Mouse (Mus musculus) right cerebral cortex, postnatal 14 days (tissue): ENCODE measurements around the gene Csnk1g2.

ENCODE experiments used
- DNase-seq: peaks from one replicate; pipeline ENCODE4 v3.0.0; 2022

Csnk1g2 gene

GRCm38 (mm10) chr10:80622661-80623456, at the start of gene Csnk1g2:
Gene Csnk1g2, plus strand, starts transcription at chr10:80622838.
- DNase-seq, result peak; percentile 69

DNA sequence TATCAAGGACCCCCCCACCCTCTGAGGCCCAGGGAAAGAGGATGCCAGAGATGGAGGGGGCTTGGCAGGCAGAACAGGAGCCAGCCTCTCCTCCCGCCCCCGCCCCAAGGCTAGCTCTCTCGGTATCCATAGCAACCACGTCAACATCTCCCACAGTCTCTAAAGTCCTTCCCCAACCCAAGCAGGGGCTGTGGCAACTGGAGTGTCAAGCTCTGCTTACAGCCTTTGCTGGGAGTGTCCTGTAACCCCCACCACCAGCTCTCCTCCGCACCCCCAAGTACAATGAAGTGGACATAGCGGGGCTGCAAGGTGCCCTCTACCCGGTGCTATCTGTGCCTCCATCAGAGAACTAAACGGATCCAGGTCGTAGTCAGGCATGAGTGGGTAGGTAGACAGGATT, 48.7 kb upstream of the Csnk1g2 start:
- DNase-seq, result peak; percentile 45

DNA sequence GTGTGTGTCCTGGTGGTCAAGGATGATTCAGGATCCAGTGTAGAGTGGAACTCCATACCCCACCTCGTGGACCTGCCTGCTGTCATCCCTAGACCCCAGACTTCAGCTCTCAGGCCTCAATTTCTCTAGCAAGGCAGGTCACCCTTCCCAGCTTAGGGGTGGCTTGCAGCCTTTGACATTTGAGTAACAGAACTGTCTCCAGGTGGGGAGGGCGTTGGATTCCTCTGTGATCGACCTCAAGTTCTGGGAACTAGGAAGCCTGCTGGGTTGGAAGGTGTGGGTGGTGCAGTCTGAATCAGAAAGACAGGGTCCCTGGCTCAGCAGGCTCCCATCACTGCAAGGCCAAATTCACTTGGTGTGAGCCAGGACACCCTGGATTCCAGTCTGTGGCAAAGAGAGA, 47.7 kb upstream of the Csnk1g2 start:
- no peak for DNase-seq

DNA sequence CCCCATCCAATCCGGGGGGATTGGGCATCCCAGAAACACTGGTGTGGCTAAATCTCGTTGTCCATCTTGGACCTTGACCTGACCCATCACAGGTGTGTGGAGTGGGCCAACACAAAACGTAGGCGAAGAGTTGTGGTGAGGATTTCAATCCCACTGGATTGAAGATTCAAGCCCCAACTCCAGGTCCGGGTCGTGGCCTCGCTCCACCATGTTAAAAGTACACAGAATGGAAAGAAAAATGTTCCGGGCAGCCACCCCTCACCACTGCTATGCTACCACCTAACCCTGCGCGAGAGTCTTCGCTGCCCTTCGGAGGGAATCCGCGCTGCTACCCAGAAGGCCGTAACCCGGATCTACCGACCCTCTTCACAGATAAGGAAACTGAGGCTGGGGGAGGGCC, 46.7 kb upstream of the Csnk1g2 start:
- DNase-seq, result no peak

DNA sequence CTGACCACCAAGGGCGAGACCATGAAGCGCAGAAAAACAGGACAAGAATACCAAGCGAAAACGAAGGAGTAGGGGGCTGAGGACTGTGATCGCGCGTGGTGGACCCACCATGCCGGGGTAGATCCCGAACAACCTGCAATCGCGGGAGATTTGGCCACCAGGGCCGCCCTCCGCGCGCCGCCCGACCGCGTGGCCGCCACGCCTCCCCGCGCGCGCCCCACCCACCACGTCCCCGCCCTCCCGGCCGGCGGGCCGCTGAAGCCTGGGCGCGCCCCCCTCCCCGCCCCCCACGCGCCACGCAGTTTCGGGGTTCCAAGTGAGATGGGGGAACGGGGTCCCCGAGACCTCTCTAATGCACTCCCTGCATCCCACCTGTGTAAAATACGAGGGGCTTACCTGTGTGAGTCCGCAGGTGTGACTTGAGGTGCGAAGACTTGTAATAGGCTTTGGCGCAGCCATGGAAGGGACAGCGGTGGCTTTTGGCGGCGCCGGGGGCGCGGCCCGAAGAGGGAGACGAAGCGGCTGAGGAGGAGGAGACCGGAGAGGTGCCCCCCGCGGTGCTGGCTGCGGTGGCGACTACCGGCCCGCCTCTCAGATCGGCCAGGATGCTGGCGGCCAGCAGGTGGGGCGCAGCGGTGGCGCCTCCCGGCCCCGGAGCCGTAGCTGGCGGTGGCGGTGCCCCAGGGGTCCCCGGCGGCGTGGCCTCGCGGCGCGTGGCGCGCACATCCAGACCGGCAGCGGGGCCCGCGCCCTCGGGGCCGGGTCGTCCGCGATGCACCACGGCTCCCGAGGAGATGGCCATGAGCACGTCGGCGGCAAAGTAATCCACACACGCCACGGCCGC, 46.1 kb upstream of the Csnk1g2 start:
- peak; percentile 71 for DNase-seq

GRCm38 (mm10) chr10:80577195-80578130, 45.2 kb upstream of the Csnk1g2 start, which contains the start of gene Klf16:
Gene Klf16, minus strand, starts transcription at chr10:80577321.
- peak; percentile 96 for DNase-seq

- peak; percentile 69 for DNase-seq
Observed at GRCm38 (mm10) chr10:80578131-80578750, 44.4 kb upstream of the Csnk1g2 start.

- peak; percentile 58 for DNase-seq
Observed at GRCm38 (mm10) chr10:80578911-80579310, 43.7 kb upstream of the Csnk1g2 start.

DNA sequence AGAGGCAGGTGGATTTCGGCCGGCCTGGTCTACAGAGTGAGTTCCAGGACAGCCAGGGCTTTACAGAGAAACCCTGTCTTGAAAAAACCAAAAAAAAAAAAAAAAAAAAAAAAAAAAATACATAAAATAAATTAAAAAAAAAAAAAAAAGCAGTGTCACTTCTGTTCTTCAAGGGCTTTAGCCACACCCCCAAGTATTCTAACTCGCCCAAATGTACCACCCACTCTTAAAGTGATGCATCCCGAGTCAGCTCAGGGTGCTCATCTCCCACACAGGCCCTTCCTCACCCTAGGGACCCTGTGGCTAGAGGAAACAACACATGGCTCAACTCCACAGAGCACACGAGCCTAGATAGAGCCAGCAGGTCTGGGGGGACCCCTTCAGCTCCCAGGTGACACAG, 39.6 kb upstream of the Csnk1g2 start:
- no peak for DNase-seq

DNA sequence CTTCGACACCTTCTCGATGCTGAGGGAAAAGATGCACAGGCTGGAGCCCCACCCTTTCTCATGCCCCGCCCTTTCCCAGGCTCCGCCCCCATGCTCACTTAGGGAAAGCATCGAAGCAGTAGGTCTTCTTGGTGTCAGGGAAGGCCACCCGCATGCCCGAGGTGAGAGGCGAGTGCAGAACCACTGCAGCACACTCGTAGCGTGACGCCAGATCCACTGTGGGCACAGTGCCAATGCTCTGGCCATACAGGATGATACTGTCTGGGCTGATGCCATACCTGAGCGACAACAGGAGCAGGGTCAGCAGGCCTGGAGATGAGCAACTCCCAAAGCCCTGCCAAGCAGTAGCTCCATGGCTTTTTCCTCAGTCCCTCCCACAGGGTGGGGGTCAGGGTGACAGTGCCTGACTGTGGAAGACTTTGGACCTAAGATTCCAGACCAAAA, 38.6 kb upstream of the Csnk1g2 start:
- no peak for DNase-seq

GRCm38 (mm10) chr10:80584642-80585552, 37.7 kb upstream of the Csnk1g2 start:
- DNase-seq, result no peak

- no peak for DNase-seq
Observed at GRCm38 (mm10) chr10:80585581-80585980, 37.1 kb upstream of the Csnk1g2 start.

DNA sequence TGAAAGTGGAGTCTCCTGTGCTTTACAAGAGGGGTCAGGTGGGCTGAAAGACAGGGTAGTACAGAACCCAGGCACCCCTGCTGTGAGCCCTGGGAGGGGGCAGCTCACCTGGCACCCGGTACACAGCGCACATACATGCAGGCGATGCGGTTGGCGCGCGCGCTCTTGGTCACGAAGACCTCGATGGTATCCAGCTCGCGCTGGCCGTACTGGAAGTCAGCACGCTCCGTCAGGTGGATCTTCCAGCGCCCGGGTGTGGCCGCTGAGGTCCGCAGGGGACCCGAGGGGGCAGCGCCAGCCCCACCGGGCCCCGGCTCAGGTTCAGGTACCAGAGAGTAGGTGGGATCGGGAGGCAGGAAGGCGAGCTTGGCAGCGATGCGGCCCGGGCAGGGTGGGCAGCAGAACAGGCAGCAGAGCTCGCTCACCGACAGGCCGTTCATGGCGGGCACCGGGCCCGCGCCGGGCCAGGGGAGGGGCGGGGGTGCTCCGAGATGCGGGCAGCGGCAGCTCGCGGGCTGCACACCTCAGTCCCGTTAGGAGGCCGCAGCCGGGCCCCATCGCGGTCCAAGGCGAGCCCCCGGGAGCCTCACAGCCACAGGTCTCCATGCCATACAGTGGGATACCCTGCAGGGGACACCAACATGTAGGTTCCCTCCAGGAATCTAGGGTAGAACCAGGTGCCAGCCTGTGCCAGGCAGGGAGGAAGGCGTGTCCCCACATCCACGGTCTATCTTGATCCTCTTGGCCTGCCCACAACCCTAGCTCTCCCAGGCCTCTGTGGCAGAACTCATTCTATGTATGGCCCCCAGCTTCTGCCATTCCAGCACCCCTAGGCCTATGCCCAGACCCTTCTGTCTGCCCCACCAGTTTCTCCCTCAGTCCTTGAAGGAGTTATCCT, 36.0 kb upstream of the Csnk1g2 start:
- DNase-seq, result no peak

GRCm38 (mm10) chr10:80587305-80587657, 35.4 kb upstream of the Csnk1g2 start:
- no peak for DNase-seq

GRCm38 (mm10) chr10:80589127-80589878, 33.3 kb upstream of the Csnk1g2 start:
- DNase-seq, result no peak

GRCm38 (mm10) chr10:80589879-80590854, 32.5 kb upstream of the Csnk1g2 start, which contains the start of gene Abhd17a:
Gene Abhd17a, minus strand, starts transcription at chr10:80590341.
- DNase-seq, result peak; percentile 93

GRCm38 (mm10) chr10:80596318-80596717, 26.3 kb upstream of the Csnk1g2 start:
- no peak for DNase-seq
